ENCODE assay signal across 16 mouse cellular contexts in genomic region chr17:6129361-6129760, GRCm38 (mm10). TPM values are rescaled to one million over a fixed set of nuclear protein-coding genes. Genes with fewer than 3 reads are reported as not detected.
DNase-seq lines count a peak whose midpoint lies in the region; ATAC-seq and TF ChIP-seq lines count a peak whose summit lies in the region.
"Had no signal": no experiment of that assay in that cellular context is flagged by ENCODE, and none has a peak within 500 bp of the region (broad histone marks: within the 10 kb centered on the region; RNA-seq: fewer than 3 reads in every experiment).

No protein-coding gene starts in this region.

- no peak for TF ChIP-seq CTCF in embryonic fibroblast, embryonic 13.5 days (IDR thresholded peaks at IDR 0.05; ENCODE audit: borderline replicate concordance, insufficient read depth, low read length)

- H3K36me3 ChIP-seq in hindbrain, embryonic 16.5 days (ENCODE audit: control insufficient read depth, insufficient read depth, low read length): peaks cover 6% of the 10 kb centered on the region
- peaks cover 25% of the 10 kb centered on the region for H3K36me3 ChIP-seq in hindbrain, embryonic 13.5 days

- no peak overlapping the region for H3K4me2 ChIP-seq in hindbrain, embryonic 16.5 days (ENCODE audit: low read length)
- no peak overlapping the region for H3K4me2 ChIP-seq in hindbrain, embryonic 13.5 days
- H3K4me2 ChIP-seq: heart, embryonic 15.5 days; limb, embryonic 13.5 days; neural tube, embryonic 15.5 days had no signal

- TF ChIP-seq POLR2A in embryonic fibroblast, embryonic 13.5 days (IDR thresholded peaks at IDR 0.05; ENCODE audit: low read depth, low read length): no peak

- ATAC-seq in hindbrain, embryonic 16.5 days: peak; percentile 72
- no peak for ATAC-seq in hindbrain, embryonic 13.5 days (ENCODE audit: low FRiP score)
- ATAC-seq: liver, postnatal 0 days had no signal

- H3K4me1 ChIP-seq in hindbrain, embryonic 16.5 days (ENCODE audit: control insufficient read depth, insufficient read depth, low read depth, low read length): no peaks in the 10 kb centered on the region
- H3K4me1 ChIP-seq in hindbrain, embryonic 13.5 days (replicated peaks): 0 out of 2 replicates have a peak, but pooled peaks cover 5% of the 10 kb centered on the region
- peaks cover 7% of the 10 kb centered on the region; the same call in 1 of the 2 replicates for H3K4me1 ChIP-seq in embryonic fibroblast, embryonic 13.5 days (ENCODE audit: control insufficient read depth, insufficient read depth, low read length)
- H3K4me1 ChIP-seq: limb, embryonic 13.5 days had no signal

- no peak overlapping the region for H3K4me3 ChIP-seq in hindbrain, embryonic 16.5 days (ENCODE audit: low read length)
- H3K4me3 ChIP-seq in hindbrain, embryonic 13.5 days: no peak overlapping the region
- H3K4me3 ChIP-seq in embryonic fibroblast, embryonic 13.5 days (ENCODE audit: insufficient read depth, low read length): no peak overlapping the region
- H3K4me3 ChIP-seq: heart, embryonic 15.5 days; limb, embryonic 13.5 days; neural tube, embryonic 15.5 days had no signal

- no peak overlapping the region for H3K9ac ChIP-seq in hindbrain, embryonic 16.5 days (ENCODE audit: low read depth, low read length)
- H3K9ac ChIP-seq in hindbrain, embryonic 13.5 days: no peak overlapping the region
- H3K9ac ChIP-seq: heart, embryonic 15.5 days; limb, embryonic 13.5 days; liver, postnatal 0 days; neural tube, embryonic 15.5 days had no signal

- WGBS in hindbrain, embryonic 16.5 days: 67% methylated on average over 4 of the region's 4 CpGs
- 78% methylated on average over 4 of the region's 4 CpGs for WGBS in hindbrain, embryonic 13.5 days

- H3K27me3 ChIP-seq in hindbrain, embryonic 16.5 days (replicated peaks; ENCODE audit: control insufficient read depth, insufficient read depth, low read length): no peaks in the 10 kb centered on the region
- H3K27me3 ChIP-seq in hindbrain, embryonic 13.5 days: no peaks in the 10 kb centered on the region
- H3K27me3 ChIP-seq: heart, embryonic 15.5 days; limb, embryonic 13.5 days; neural tube, embryonic 15.5 days had no signal

- no peaks in the 10 kb centered on the region for H3K9me3 ChIP-seq in hindbrain, embryonic 16.5 days (ENCODE audit: control insufficient read depth, low read length)
- no peaks in the 10 kb centered on the region for H3K9me3 ChIP-seq in hindbrain, embryonic 13.5 days
- H3K9me3 ChIP-seq: heart, embryonic 15.5 days; limb, embryonic 13.5 days; neural tube, embryonic 15.5 days had no signal

- no peak overlapping the region for H3K27ac ChIP-seq in hindbrain, embryonic 16.5 days (ENCODE audit: low read depth, low read length)
- no peak overlapping the region for H3K27ac ChIP-seq in hindbrain, embryonic 13.5 days
- H3K27ac ChIP-seq in embryonic fibroblast, embryonic 13.5 days (ENCODE audit: insufficient read depth, low read length): peak overlapping the region; percentile 96
- H3K27ac ChIP-seq: heart, embryonic 15.5 days; limb, embryonic 13.5 days; macrophage; neural tube, embryonic 15.5 days; stomach, postnatal 0 days had no signal

- DNase-seq in MN1 (ENCODE audit: low spot score): peak; percentile 9
- peak; percentile 86 for DNase-seq in cerebellum, adult 11 months
- DNase-seq in thymus, postnatal 14 days: no peak
- no peak for DNase-seq in kidney, postnatal 36 days
- no peak for DNase-seq in adrenal gland, adult 2 months
- DNase-seq: gastrocnemius, postnatal 25 days; kidney, postnatal 14 days; liver, postnatal 0 days had no signal

RNA-seq across cellular contexts. Expression of gene Tulp4, which starts 23.1 kb away (rescaled TPM):
- polyA plus RNA-seq in hindbrain, embryonic 16.5 days (2015; fragmentation: Nextera tagmentation; extraction: Ambion mirVana): 110 and 113 TPM in 2 replicates
- 137 and 152 TPM in 2 replicates for polyA plus RNA-seq in hindbrain, embryonic 13.5 days (2015; fragmentation: Nextera tagmentation; extraction: Ambion mirVana)
- polyA plus RNA-seq in embryonic fibroblast, embryonic 13.5 days (2011; ENCODE audit: insufficient read length, low read depth, missing spikeins): 164 and 243 TPM in 2 replicates
- total RNA-seq in adrenal gland, adult 2 months (2021): 10 to 100 TPM; 66.5 to 85.6 TPM
- polyA plus RNA-seq in adrenal gland, adult 2 months (2012; rRNA removed): 53.3 and 66.6 TPM in 2 replicates

RNA-seq across cellular contexts. Expression of gene Gtf2h5, which starts 49.8 kb away (rescaled TPM):
- 201 and 227 TPM in 2 replicates for polyA plus RNA-seq in hindbrain, embryonic 16.5 days (2015; fragmentation: Nextera tagmentation; extraction: Ambion mirVana)
- 207 and 208 TPM in 2 replicates for polyA plus RNA-seq in hindbrain, embryonic 13.5 days (2015; fragmentation: Nextera tagmentation; extraction: Ambion mirVana)
- 69.2 and 75.1 TPM in 2 replicates for polyA plus RNA-seq in embryonic fibroblast, embryonic 13.5 days (2011; ENCODE audit: insufficient read length, low read depth, missing spikeins)
- 10 to 100 TPM; 60.6 to 93.9 TPM for total RNA-seq in adrenal gland, adult 2 months (2021)
- 3.9 and 4.5 TPM in 2 replicates for polyA plus RNA-seq in adrenal gland, adult 2 months (2012; rRNA removed)

RNA-seq across cellular contexts. Expression of gene Serac1, which starts 49.8 kb away (rescaled TPM):
- polyA plus RNA-seq in hindbrain, embryonic 16.5 days (2015; fragmentation: Nextera tagmentation; extraction: Ambion mirVana): 11.8 and 12.5 TPM in 2 replicates
- 14.1 and 14.2 TPM in 2 replicates for polyA plus RNA-seq in hindbrain, embryonic 13.5 days (2015; fragmentation: Nextera tagmentation; extraction: Ambion mirVana)
- polyA plus RNA-seq in embryonic fibroblast, embryonic 13.5 days (2011; ENCODE audit: insufficient read length, low read depth, missing spikeins): 4.5 and 4.7 TPM in 2 replicates
- total RNA-seq in adrenal gland, adult 2 months (2021): 1 to 10 TPM; 5.3 to 6.9 TPM
- 2.8 and 4.9 TPM in 2 replicates for polyA plus RNA-seq in adrenal gland, adult 2 months (2012; rRNA removed)

Comparison
In these comparisons a context has a peak if more than half of its experiments do, and no peak if none do; other contexts are left out.
1. DNase-seq: peak in MN1 (single experiment) and cerebellum, adult 11 months (single experiment); none in thymus, postnatal 14 days (single experiment), kidney, postnatal 36 days (0 of 2) and adrenal gland, adult 2 months (single experiment).
2. RNA of gene Gtf2h5, which starts 49.8 kb away (polyA plus RNA-seq): 201 to 227 TPM in hindbrain, embryonic 16.5 days, 207 to 208 TPM in hindbrain, embryonic 13.5 days and 69.2 to 75.1 TPM in embryonic fibroblast, embryonic 13.5 days; 3.9 to 4.5 TPM in adrenal gland, adult 2 months; every median in the first group is over 10 times any median in the second.